Mouse (Mus musculus): ENCODE data around the gene Ccr1.

DNA sequence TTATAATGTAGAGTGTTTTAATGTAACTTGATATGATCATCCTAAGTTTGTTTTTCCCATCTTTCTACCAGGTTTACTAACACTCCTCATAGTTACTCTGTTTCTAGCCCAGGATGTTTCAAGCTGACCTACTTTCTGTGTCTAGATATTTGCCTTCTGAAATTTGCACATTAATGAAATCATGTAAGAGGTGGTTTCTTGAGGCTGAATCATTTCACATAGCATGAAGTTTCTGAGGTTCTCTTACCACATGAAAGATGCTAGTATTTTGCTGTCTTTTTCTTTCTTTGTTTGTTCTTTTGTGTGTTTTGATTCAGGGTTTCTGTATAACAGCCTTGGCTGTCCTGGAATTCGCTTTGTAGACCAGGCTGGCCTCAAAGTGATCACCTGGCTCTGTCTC lies 8.3 kb downstream of the Ccr1 start:
- TF ChIP-seq CTCF (IDR thresholded peaks at IDR 0.05; ENCODE audit: borderline replicate concordance, insufficient read depth, low read length): no peak
- TF ChIP-seq POLR2A (IDR thresholded peaks at IDR 0.05; ENCODE audit: low read depth, low read length): no peak

All from embryonic fibroblast, embryonic 13.5 days (primary cell).